Mouse (Mus musculus) embryonic facial prominence, embryonic 11.5 days (tissue): ENCODE results near the gene Tas1r1. TPM values are rescaled to one million over a fixed set of nuclear protein-coding genes. Genes with fewer than 3 reads are reported as not detected.

Source experiments
- ATAC-seq: fragments of 200-750 bp; cut with Nextera tagmentation; replicated peaks from 2 replicates; pipeline ENCODE4 v1.8.0; 2017; ENCODE audit warnings: low read depth; ENCODE audit not compliant: insufficient number of reproducible peaks, low FRiP score, low TSS enrichment
- DNase-seq: peaks from one replicate; pipeline ENCODE4 v3.0.0-alpha.2; 2015; ENCODE audit warnings: low spot score
- H3K27ac ChIP-seq: fragments of 300-500 bp; sonication (generic); replicated peaks from 2 replicates; pipeline ENCODE4 v1.5.1; 2014; ENCODE audit warnings: mild to moderate bottlenecking, low read depth, low read length, control low read depth
- H3K27me3 ChIP-seq: fragments of 300-500 bp; sonication (generic); 2 replicates; pipeline ENCODE4 v1.6.1; 2014; ENCODE audit warnings: mild to moderate bottlenecking, low read length, moderate library complexity, mixed read lengths; ENCODE audit not compliant: control insufficient read depth, insufficient read depth
- H3K36me3 ChIP-seq: fragments of 300-500 bp; sonication (generic); replicated peaks from 2 replicates; pipeline ENCODE4 v1.6.1; 2014; ENCODE audit warnings: low read depth, mild to moderate bottlenecking, low read length, moderate library complexity, mixed read lengths; ENCODE audit not compliant: control insufficient read depth, insufficient read depth
- H3K4me1 ChIP-seq: fragments of 300-500 bp; sonication (generic); 2 replicates; pipeline ENCODE4 v1.6.1; 2014; ENCODE audit warnings: low read length, mixed read lengths; ENCODE audit not compliant: control insufficient read depth, insufficient read depth
- H3K4me2 ChIP-seq: fragments of 300-500 bp; sonication (generic); 2 replicates; pipeline ENCODE4 v1.6.1; 2014; ENCODE audit warnings: low read depth, mild to moderate bottlenecking, control low read depth, low read length, moderate library complexity
- H3K4me3 ChIP-seq: fragments of 300-500 bp; sonication (generic); 2 replicates; pipeline ENCODE4 v1.5.1; 2014; ENCODE audit warnings: low read depth, low read length, control low read depth
- H3K9ac ChIP-seq: fragments of 300-500 bp; sonication (generic); replicated peaks from 2 replicates; pipeline ENCODE4 v1.6.1; 2014; ENCODE audit warnings: mild to moderate bottlenecking, control low read depth, low read length
- H3K9me3 ChIP-seq: fragments of 300-500 bp; sonication (generic); replicated peaks from 2 replicates; pipeline ENCODE4 v1.6.1; 2016; ENCODE audit warnings: mild to moderate bottlenecking, low read length, inconsistent platforms, mixed read lengths; ENCODE audit not compliant: control insufficient read depth
- WGBS: fragments of 180-500 bp; shearing (Covaris S2); extraction: QIAGEN DNeasy Blood & Tissue Kit; methylation state at CpG from one replicate; pipeline ENCODE4 v1.1.7; 2014; 5-methylcytosine and 5-hydroxymethylcytosine counted together
- polyA plus RNA-seq: library from polyadenylated mRNA; unstranded; fragments of >200 nt; fragmentation: Nextera tagmentation; extraction: Ambion mirVana; gene quantifications from 2 replicates; pipeline ENCODE4 v1.2.1, GENCODE M21; 2014

Tas1r1 gene
- polyA plus RNA-seq, 1 experiment from 2014 or later = 0.55 TPM

- ATAC-seq (peak; percentile 49), DNase-seq (no peak)
- Histone ChIP-seq H3K36me3 (no peaks in the 10 kb centered on the region; the same call in none of the 2 replicates), H3K27me3 (no peaks in the 10 kb centered on the region), H3K9me3 (no peaks in the 10 kb centered on the region), H3K4me1 (peaks cover 9% of the 10 kb centered on the region), H3K9ac (peak overlapping the region; percentile 57), H3K4me2 (peak overlapping the region; percentile 87), H3K27ac (no peak overlapping the region), H3K4me3 (peak overlapping the region; percentile 61)
- 2% methylated on average over 36 of the region's 41 CpGs for WGBS
These were observed 11.4 kb downstream of the Tas1r1 start for GRCm38 (mm10) chr4:152026751-152027508.

GRCm38 (mm10) chr4:152024525-152024924 lies 13.8 kb downstream of the Tas1r1 start:
- 91% methylated on average over 11 of the region's 11 CpGs for WGBS
- ATAC-seq = no peak
- Histone ChIP-seq H3K4me2 (no peak overlapping the region), H3K4me3 (no peak overlapping the region), H3K36me3 (peaks cover 10% of the 10 kb centered on the region), H3K9me3 (no peaks in the 10 kb centered on the region), H3K4me1 (peaks cover 9% of the 10 kb centered on the region), H3K27ac (no peak overlapping the region), H3K9ac (no peak overlapping the region), H3K27me3 (no peaks in the 10 kb centered on the region)
- DNase-seq = no peak

GRCm38 (mm10) chr4:152022506-152022905 lies 15.9 kb downstream of the Tas1r1 start:
- peaks cover 11% of the 10 kb centered on the region for H3K36me3 ChIP-seq
- WGBS = 89% methylated on average over 8 of the region's 8 CpGs
- no peaks in the 10 kb centered on the region for H3K27me3 ChIP-seq
- ATAC-seq (no peak), DNase-seq (no peak)
- no peak overlapping the region for H3K4me3 ChIP-seq
- no peak overlapping the region for H3K9ac ChIP-seq
- no peaks in the 10 kb centered on the region for H3K9me3 ChIP-seq
- no peak overlapping the region for H3K27ac ChIP-seq
- H3K4me2 ChIP-seq = no peak overlapping the region
- H3K4me1 ChIP-seq = peaks cover 6% of the 10 kb centered on the region

GRCm38 (mm10) chr4:152021568-152022097 lies 16.7 kb downstream of the Tas1r1 start:
- H3K9ac ChIP-seq = no peak overlapping the region
- peaks cover 11% of the 10 kb centered on the region for H3K36me3 ChIP-seq

GRCm38 (mm10) chr4:152020024-152020423 lies 18.3 kb downstream of the Tas1r1 start:
- Histone ChIP-seq H3K9ac (no peak overlapping the region), H3K4me3 (no peak overlapping the region), H3K27ac (no peak overlapping the region), H3K4me1 (no peaks in the 10 kb centered on the region), H3K9me3 (no peaks in the 10 kb centered on the region), H3K36me3 (peaks cover 11% of the 10 kb centered on the region), H3K4me2 (no peak overlapping the region), H3K27me3 (no peaks in the 10 kb centered on the region)
- whole genome bisulfite sequencing = 89% methylated on average over 21 of the region's 21 CpGs
- DNase-seq = no peak
- no peak for ATAC-seq

More at GRCm38 (mm10) chr4:152021568-152022097, 16.7 kb downstream of the Tas1r1 start:
- DNase-seq (no peak), ATAC-seq (no peak)
- Histone ChIP-seq H3K9me3 (no peaks in the 10 kb centered on the region), H3K27ac (no peak overlapping the region), H3K4me3 (no peak overlapping the region), H3K4me2 (no peak overlapping the region), H3K4me1 (peaks cover 5% of the 10 kb centered on the region), H3K27me3 (no peaks in the 10 kb centered on the region)
- WGBS = 75% methylated on average over 12 of the region's 12 CpGs

GRCm38 (mm10) chr4:152019073-152019472 lies 19.3 kb downstream of the Tas1r1 start:
- ATAC-seq (no peak), DNase-seq (no peak)
- Histone ChIP-seq H3K36me3 (peaks cover 11% of the 10 kb centered on the region), H3K27ac (no peak overlapping the region), H3K4me2 (no peak overlapping the region), H3K4me3 (no peak overlapping the region), H3K9me3 (no peaks in the 10 kb centered on the region), H3K27me3 (no peaks in the 10 kb centered on the region), H3K4me1 (no peaks in the 10 kb centered on the region), H3K9ac (no peak overlapping the region)
- WGBS = 87% methylated on average over 6 of the region's 6 CpGs

GRCm38 (mm10) chr4:152013036-152013813 lies 25.1 kb downstream of the Tas1r1 start:
- Histone ChIP-seq H3K9me3 (no peaks in the 10 kb centered on the region), H3K27me3 (no peaks in the 10 kb centered on the region; the same call in 1 of the 2 replicates), H3K9ac (no peak overlapping the region), H3K4me2 (no peak overlapping the region), H3K36me3 (no peaks in the 10 kb centered on the region; the same call in 1 of the 2 replicates), H3K4me1 (peaks cover 4% of the 10 kb centered on the region), H3K27ac (no peak overlapping the region), H3K4me3 (no peak overlapping the region)
- no peak for ATAC-seq
- WGBS = 87% methylated on average over 12 of the region's 12 CpGs
- DNase-seq = no peak
